Mouse (Mus musculus): ENCODE data around the gene Gm36245.
"Not testable (repeated sequence)": the region's sequence is repeated elsewhere in the genome, so short reads cannot be mapped to it uniquely, and the experiment has no call there.

The Gm36245 gene

GRCm38 (mm10) chr15:77598958-77599357, at the start of gene Gm36245:
Gene Gm36245 (plus strand): TSS chr15:77599258.
- DNase-seq, result no peak

GRCm38 (mm10) chr15:77561792-77562191, 37.3 kb upstream of the Gm36245 start, which contains the start of gene 1700025B11Rik:
Gene 1700025B11Rik (minus strand): TSS chr15:77561892.
- DNase-seq, result no peak

GRCm38 (mm10) chr15:77563219-77563618, 35.8 kb upstream of the Gm36245 start:
- DNase-seq, result no peak

DNA sequence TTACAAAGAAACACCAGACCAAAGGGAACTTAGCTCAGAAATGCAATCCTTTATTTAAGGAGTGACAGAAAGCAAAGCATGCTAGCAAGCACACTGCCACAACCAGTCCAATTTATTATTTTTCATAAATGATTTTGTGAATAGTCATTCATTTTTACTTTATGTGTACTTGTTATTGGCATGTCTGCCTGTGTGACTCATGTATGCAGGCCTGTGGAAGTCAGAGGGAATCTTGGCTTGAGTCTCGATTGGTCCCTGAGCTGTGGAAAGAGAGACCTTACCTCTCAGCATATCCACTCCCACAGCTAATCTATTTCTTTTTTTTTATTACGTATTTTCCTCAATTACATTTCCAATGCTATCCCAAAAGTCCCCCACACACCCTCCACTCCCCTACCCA, 20.3 kb upstream of the Gm36245 start:
- no peak for DNase-seq

DNA sequence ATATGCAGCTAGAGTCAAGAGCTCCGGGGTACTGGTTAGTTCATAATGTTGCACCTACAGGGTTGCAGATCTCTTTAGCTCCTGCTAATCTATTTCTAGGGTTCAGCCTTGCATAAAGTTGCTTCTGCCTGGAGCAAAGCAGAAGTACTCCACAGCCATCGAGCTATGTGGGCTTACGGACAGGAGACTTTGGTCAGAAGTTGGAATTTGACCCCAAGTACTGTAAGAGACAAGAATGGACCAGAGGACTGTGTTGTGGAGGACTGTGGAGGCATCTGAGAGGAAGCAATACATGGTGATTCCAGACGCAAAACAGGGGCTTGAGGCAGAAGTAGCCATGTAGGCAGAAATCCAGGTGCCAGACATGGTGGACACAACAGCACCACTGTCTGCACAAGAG, 19.7 kb upstream of the Gm36245 start:
- no peak for DNase-seq

DNA sequence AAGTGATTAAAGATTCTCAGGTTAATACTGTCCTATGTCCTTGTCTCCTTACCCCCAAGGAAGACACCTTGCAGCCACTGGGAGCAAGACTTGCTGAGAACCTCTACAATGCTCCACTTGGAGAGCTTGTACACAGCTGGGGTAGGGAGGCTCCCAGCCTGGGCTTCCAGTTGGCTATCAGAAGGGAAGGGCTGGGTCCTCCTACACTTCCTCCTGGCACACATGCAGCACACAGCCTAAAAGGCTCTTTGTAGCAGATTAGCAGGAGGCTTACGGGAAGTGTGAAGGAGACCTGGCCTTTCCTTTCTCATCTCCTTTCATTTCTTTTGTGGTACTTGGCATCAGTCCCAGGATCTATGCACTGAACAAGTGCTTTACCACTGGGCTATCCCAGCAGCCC, 17.4 kb upstream of the Gm36245 start:
- peak; percentile 55 for DNase-seq

GRCm38 (mm10) chr15:77587026-77587425, 12.0 kb upstream of the Gm36245 start:
- peak; percentile 47 for DNase-seq

DNA sequence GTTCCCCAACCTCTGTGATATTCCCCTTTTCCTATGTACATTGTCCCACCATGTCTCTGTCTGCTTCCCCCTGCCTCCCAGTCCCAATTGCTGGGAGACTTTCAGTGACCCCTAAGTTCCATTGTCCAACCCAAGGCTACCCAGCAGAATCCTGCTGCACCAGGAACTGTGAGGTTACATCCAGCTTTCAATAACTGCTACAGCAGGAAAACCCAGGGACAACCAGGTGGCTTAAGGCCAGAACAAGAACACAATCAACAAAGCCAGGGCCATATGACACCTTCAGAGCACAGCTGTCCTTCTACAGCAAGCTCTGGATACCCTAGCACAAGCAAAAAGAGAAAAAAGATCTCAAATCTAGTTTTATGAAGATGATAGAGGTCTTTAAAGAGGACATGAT, 10.1 kb upstream of the Gm36245 start:
- no peak for DNase-seq

GRCm38 (mm10) chr15:77590881-77591280, 8.2 kb upstream of the Gm36245 start:
- peak; percentile 37 for DNase-seq

DNA sequence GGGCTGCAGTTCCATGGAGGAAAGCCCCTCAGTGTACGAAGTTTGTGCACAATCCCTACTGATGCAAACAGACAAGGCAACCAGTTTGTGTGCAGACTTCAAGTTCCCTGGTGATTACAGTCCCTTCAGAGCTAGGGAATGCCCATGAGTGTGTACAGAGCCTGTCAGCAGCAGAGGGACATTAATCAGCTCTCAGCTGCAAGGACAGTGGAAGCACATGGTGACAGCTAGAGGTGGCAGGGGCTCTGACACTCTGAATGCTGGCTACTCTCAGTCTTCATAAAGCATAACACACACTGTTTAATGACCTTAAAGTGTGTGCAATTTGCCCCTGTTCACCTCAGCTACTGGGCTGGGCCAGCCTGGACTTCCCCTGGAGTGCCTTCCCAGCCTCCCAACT, 5.5 kb upstream of the Gm36245 start:
- DNase-seq, result no peak

DNA sequence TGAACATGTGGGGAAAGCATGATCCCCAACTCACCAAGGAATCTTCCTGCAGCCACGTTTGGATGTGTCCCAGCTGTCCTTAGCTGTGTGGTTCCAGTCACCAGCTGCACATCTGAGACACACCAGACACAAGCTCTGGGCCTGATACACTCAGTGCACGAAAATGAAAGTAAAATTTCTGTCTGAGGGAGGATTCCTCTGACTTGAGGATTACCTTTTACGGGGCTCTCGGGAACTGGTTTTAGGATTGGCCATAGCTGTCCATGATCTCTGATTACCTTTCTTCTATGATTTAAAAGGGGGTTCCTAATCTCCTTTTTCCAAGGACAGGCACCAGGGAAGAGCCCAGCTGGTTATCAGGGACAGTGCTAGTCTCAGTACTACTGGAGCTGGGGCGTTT, 3.1 kb upstream of the Gm36245 start, which contains the start of gene Apol10b:
Gene Apol10b, minus strand, starts transcription at position 165 of the 400 bp plus-strand sequence.
- no peak for DNase-seq

DNA sequence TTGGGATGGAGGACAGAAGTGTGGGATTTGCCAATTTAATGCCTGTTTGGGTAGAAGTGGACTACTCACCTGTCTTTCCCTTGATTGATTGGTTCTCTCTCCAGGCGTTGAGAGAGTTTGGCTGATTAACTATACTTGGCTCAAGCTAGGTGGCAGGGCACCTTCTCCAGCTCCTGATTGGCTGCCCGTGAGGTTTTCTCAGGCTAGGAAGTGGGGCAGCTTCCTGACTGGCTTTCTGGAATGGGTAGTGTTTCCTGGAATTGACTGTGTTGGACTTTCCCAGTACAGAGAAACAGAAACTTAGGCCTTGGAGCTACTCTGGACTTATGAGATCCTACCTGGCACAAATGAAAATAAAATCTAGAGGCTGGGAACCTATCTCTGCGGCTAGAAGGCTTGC, 629 bp upstream of the Gm36245 start:
- DNase-seq, result peak; percentile 12

- no peak for DNase-seq
Observed at GRCm38 (mm10) chr15:77606069-77606468, 7.0 kb downstream of the Gm36245 start.

DNA sequence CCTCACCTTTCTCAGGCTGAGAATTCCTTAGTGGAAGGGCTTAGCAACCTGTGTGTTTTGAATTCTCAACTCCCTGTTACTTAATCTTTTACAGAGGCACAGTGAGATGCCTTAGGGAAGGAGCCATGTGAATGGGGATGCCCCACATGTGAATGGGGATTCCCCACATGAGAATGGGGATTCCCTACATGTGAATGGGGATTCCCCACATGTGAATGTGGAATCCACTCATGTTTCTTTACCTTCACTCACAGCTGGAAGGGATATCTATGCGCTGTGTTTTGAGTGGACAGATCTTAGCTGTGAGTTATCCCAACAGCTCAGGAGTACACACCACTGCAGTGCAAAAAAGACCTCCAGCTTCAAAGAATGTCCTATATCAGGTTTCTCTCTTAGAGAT, 25.7 kb downstream of the Gm36245 start:
- no peak for DNase-seq

- DNase-seq, result not testable (repeated sequence)
Observed at GRCm38 (mm10) chr15:77626471-77626870, 27.4 kb downstream of the Gm36245 start.

DNA sequence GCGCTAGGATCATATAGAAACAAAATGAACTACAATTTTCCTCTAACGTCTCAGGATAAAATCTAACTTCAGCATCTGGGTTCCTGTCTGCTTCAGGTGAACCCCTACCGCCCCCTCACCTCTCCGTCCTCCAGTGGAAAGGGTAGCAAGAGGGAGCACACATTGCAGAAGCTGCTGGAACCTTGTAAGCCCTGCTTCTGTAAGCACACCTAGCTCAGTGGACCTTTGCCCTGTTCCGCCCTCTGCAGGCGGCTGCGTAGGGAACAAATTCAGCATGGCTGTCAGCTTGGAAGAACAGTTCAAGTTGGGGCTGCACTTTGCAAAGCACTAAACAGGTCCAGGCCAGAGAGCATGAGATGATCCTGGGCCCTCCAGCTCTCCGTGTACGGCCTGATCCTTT, 29.6 kb downstream of the Gm36245 start:
- peak; percentile 23 for DNase-seq

- DNase-seq, result not testable (repeated sequence)
Observed at GRCm38 (mm10) chr15:77629822-77630221, 30.8 kb downstream of the Gm36245 start.

- not testable (repeated sequence) for DNase-seq
Observed at GRCm38 (mm10) chr15:77643176-77643575, 44.1 kb downstream of the Gm36245 start, which contains the start of gene Apol11b. Gene Apol11b (minus strand): TSS chr15:77643286.

DNA sequence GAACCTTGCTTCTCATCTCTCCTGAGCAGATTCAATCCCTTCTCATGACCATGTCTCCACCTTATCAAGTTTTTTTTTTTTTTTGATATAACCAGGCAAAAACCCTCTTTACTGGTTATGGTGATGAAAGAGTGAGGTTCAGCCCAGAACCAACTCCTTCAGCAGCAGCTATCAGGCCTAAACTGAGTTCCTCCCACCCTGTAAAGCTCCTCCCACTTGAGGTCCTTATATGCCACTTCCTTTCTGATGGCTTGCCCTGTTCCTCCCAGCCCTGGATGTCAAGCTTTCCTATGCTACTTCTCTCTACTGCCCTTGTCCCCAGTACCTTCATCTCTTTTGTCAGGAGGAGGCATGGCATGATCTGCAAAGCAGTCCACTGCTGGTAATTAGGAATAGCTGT, 52.1 kb downstream of the Gm36245 start:
- not testable (repeated sequence) for DNase-seq
